Mouse (Mus musculus): ENCODE measurements at regions not wholly inside any gene's neighbourhood (a gene's known extent, or its start where the extent isn't known, plus 50 kb on each side); places are given as distances from the start of the nearest gene placed in this dataset.

GRCm38 (mm10) chr11:31282136-31282535 lies 87.7 kb downstream of the Stc2 start:
- Histone ChIP-seq H3K36me3 (ENCODE audit: control insufficient read depth, insufficient read depth, low read length, poor library complexity, severe bottlenecking) (no peaks in the 10 kb centered on the region), H3K27me3 (ENCODE audit: control insufficient read depth, insufficient read depth, low read length, poor library complexity, severe bottlenecking) (no peaks in the 10 kb centered on the region)
- DNase-seq (ENCODE audit: low read depth, low spot score) = no peak

DNA sequence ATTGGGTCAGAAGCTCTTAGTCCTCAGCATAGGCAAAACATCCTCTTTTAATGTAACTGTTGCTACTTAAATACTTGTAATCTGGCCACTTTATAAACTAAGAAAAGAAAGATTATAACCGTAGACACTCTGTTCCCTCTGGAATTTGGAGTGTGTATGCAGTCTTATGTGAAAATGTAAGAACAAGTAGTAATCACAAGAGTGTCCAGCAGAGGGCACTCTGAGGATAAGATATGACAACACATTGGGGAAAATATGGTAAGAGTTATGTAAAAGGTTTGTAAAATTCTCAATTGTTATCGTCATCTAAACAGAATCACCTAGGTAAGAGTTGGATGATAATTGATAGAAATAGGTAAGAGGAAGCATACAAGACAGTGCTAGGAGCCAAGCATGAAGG lies 66.2 kb upstream of the Gm17332 start:
- no peaks in the 10 kb centered on the region; the same call in 1 of the 2 replicates for H3K27me3 ChIP-seq (ENCODE audit: control insufficient read depth, insufficient read depth, low read length, poor library complexity, severe bottlenecking)
- no peaks in the 10 kb centered on the region for H3K36me3 ChIP-seq (ENCODE audit: control insufficient read depth, insufficient read depth, low read length, poor library complexity, severe bottlenecking)
- peak; percentile 60 for DNase-seq (ENCODE audit: low read depth, low spot score)
